Mouse (Mus musculus) Patski (cell line): Measurements from ENCODE around the gene Cfap45. TPM values are rescaled to one million over a fixed set of nuclear protein-coding genes. Genes with fewer than 3 reads are reported as not detected.

ENCODE experiments used
- ATAC-seq: fragments of 100-300 bp; one replicate; pipeline ENCODE4 v1.8.0; 2021
- CTCF ChIA-PET: fragments of 350-600 bp; sonication (Branson Sonifier 250); formaldehyde crosslinking; loops from one replicate; lab custom pipeline; 2022; ENCODE audit warnings: inconsistent platforms; lab: Charles Lee
- POLR2A ChIA-PET: fragments of 350-600 bp; sonication (Branson Sonifier 250); formaldehyde crosslinking; loops from one replicate; lab custom pipeline; 2022; ENCODE audit warnings: antibody characterized with exemption, inconsistent platforms; lab: Charles Lee
- DNase-seq: peaks from one replicate; pipeline ENCODE4 v3.0.0-alpha.2; 2011; ENCODE audit warnings: low read depth, low spot score
- H3K27me3 ChIP-seq: fragments of 371-371 bp; one replicate; pipeline ENCODE4 v1.5.1; 2021
- CTCF ChIP-seq: fragments of 100-300 bp; IDR thresholded peaks from one replicate; pipeline ENCODE4 v1.5.1; 2021
- in situ Hi-C: fragments of 300-500 bp; cut with MboI; formaldehyde crosslinking; loops from 3 replicates; pipeline ENCODE4 v1.11.1; 2018; ENCODE audit warnings: low pct_unique_long_range_greater_than_20kb, mixed read lengths
- polyA plus RNA-seq: library from polyadenylated mRNA; unstranded; gene quantifications from one replicate; pipeline ENCODE4 v1.2.3, GENCODE M21; 2021

The Cfap45 gene
- polyA plus RNA-seq, 1 experiment from 2014 or later, result 0.08 TPM

DNA sequence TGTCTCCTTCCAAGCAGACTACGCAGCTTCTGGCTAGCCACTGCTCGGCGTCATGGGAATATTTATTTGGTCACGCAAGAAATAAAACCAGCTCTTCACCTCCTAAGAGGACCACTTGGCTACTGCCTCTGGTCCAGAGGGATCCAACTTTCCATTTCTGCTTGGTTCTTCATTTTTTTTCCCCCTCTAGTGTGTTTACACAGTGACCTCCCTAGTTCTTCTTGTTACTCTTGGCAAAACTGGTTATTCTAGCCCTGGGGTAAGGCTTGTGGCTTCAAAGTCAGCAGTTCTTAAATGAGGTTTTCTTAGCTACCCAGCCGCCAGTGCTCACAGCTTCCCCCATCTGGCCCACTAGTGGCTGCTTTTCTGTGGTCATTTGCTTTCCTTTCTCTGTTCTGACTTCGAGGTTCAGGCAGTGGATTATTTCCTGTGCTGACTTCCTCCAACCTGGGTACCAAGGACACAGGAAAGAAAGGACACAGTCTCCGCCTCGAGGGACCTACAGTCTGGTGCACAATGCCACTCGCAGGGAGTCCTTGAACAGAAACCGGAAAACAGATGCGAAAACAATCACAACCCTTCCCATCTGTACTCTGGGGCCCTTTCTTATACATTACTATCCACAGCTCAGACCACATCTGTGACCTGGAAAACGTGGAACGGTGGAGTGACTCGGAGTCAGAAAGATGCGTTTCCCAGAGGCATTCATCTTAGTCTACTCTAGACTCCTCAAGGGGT, 4.6 kb downstream of the Cfap45 start:
- in situ Hi-C loops, result loop anchor here (10.0 to 25.0 kb wide), 2 partner anchors 110 to 862 kb away; partner anchors contain the start of gene Dusp23
- CTCF ChIA-PET, result interaction anchor here (0.8 to 1.7 kb wide), 3 partner anchors 9 to 117 kb away, joined by 3 to 6 read pairs (median 3); no protein-coding TSS in a partner anchor

DNA sequence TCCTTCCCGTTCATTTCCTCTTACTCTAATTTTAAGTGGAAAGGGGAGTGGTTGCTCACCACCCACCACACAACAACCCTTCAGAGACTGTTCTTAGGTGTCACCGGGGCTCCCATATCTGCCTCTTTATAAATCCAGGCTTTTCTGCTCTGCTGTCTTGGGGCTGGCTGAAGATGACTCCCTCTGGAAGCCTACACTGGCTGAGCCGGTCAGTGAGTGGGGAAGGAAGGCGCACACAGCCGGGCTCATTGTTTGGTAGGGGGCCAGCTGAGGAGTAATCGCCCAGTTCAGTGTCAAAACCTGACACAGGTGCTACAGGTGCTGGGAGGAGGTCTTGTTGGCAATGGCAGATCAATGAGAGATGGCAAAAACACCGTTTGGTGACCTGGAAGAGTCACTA, 5.4 kb downstream of the Cfap45 start:
- DNase-seq (no peak), ATAC-seq (no peak)
- in situ Hi-C loops, result loop anchor here (10.0 to 25.0 kb wide), 2 partner anchors 109 to 861 kb away; partner anchors contain the start of gene Dusp23
- no peak for TF ChIP-seq CTCF
- ChIA-PET POLR2A (no interaction called here), CTCF (interaction anchor here (0.8 to 2.1 kb wide), 3 partner anchors 10 to 118 kb away, joined by 3 to 6 read pairs (median 5); no protein-coding TSS in a partner anchor)
- H3K27me3 ChIP-seq, result peaks cover 8% of the 10 kb centered on the region

More for the DNA sequence above, 4.6 kb downstream of the Cfap45 start:
- TF ChIP-seq CTCF, result no peak
- ATAC-seq (no peak), DNase-seq (no peak)
- H3K27me3 ChIP-seq, result peaks cover 8% of the 10 kb centered on the region
- POLR2A ChIA-PET, result no interaction called here

DNA sequence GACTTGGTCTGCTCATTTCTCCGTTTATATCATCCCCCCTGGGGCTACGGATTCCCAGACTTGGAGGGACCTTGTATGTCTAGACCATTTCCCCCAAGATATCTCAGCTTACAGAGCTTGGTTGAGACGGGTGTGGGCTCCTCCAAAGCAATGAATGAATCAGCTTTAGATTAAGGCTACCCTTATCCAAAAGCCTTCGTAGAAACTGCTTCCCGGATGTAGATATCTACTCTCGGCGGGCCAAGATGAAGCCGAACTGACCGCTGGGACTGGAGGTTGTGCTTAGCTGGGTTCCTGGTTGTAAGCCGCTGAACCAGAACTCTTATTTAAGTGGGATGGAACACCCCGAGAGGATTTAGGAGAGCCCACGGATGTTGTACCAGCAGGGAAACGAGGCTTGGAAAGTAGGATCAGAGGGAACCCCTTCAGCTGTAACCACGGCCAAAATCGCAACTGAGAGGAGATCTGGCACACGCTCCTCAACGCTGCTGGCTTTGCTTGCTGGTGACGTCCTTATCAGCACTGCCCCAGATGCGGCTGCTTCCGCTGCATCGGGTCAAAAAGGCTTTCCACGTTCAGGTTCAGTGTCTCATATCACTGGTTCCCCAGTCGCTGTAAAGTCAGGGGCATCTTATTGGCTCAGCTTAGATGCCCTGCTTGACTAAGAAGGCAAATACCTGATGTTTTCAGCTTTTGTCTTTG, 5.9 kb downstream of the Cfap45 start:
- no peak for DNase-seq

DNA sequence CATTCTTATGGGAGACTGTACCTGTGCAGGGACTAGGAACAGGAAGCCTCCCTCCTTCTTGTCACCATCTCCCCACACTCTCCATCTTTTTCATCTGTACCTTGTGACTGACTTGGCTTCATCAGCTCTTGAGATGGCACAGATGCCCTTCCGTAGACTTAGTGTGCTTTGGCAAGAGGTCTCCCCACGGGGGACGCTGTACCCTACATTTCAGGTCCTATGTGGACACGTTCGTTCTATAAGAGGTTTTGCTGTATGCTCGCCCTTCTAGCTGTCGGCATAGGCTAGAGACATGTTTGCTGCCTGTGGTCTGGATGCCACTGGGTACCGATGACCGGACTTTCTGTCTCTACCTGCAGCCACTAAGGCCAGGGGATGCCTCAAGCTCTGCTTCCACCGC, 6.8 kb downstream of the Cfap45 start:
- DNase-seq (no peak), ATAC-seq (no peak)
- peaks cover 8% of the 10 kb centered on the region for H3K27me3 ChIP-seq
- CTCF ChIA-PET, result interaction anchor here (1.3 to 3.4 kb wide), 6 partner anchors 8 to 119 kb away, joined by 4 to 21 read pairs (median 6); partner anchors contain the start of gene Cfap45
- in situ Hi-C loops, result loop anchor here (10.0 to 25.0 kb wide), 2 partner anchors 107 to 860 kb away; partner anchors contain the start of gene Dusp23
- no peak for TF ChIP-seq CTCF
- POLR2A ChIA-PET, result no interaction called here

More for the DNA sequence above, 5.9 kb downstream of the Cfap45 start:
- in situ Hi-C loops, result loop anchor here (10.0 to 25.0 kb wide), 2 partner anchors 108 to 861 kb away; partner anchors contain the start of gene Dusp23
- TF ChIP-seq CTCF, result no peak
- ATAC-seq, result no peak
- POLR2A ChIA-PET, result no interaction called here
- peaks cover 8% of the 10 kb centered on the region for H3K27me3 ChIP-seq
- CTCF ChIA-PET, result interaction anchor here (0.8 to 3.4 kb wide), 4 partner anchors 10 to 118 kb away, joined by 3 to 21 read pairs (median 4); no protein-coding TSS in a partner anchor

DNA sequence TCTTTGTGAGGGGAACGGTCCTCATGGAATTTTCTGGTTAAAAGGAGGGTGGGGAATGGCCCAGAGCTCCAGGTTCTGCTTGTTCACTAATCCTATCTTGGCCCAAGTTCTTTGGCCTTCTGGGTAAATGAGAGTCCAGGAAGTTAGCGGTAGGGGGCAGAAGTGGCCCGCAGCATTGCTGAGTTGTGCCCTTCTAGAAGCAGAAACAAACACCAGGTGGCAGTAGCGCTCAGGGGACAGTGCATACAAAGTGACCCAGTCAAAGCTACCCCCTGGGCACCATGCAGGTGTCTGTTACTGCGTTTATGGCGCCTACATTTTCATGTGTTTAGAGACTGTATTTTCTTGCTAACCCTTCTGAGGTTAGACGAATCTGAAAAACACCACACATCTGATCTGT, 8.1 kb downstream of the Cfap45 start:
- peak; percentile 24 for DNase-seq
- in situ Hi-C loops, result loop anchor here (10.0 to 25.0 kb wide), 2 partner anchors 106 to 859 kb away; partner anchors contain the start of gene Dusp23
- CTCF ChIA-PET, result interaction anchor here (0.8 to 3.4 kb wide), 26 partner anchors 9 to 163 kb away, joined by 3 to 21 read pairs (median 4); partner anchors contain the start of genes Cfap45, Dusp23, Igsf9 and Slamf9
- POLR2A ChIA-PET, result interaction anchor here (0.7 to 1.1 kb wide), 2 partner anchors 19 to 107 kb away, joined by 3 read pairs; no protein-coding TSS in a partner anchor
- peak; percentile 99 for TF ChIP-seq CTCF
- peaks cover 5% of the 10 kb centered on the region for H3K27me3 ChIP-seq
- ATAC-seq, result peak; percentile 94

DNA sequence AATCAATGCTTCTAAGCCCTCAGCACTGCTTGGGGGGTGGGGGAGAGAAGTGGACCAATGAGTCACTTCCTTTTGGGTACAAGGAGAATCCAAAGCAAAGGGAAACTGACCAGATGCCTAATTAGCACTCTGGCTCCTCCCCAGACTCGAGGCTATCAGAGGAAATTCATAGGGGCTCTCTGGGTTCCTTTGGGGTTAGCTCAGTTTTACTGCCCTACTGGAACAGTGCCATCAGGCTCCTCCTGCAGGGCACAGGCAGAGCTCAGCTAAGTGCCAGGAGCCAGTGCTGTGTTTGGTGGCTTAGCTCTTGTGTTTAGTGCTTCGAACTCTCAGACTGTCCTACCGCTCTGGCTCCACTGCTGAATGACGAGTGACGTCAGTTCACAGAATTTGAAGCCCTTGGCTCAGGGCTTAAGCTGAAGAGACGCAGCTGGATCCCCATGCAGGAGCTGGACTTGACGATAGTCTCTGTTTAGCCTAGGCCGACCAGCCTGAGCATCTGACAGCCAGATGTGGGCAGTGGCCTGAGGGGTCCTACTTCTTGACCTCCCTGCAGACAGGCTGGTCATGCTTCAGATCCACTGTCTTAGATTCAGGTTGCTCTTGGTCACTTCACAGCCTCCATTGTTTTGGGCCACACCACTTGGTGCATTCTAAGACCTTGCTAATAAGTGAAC, 10.1 kb downstream of the Cfap45 start:
- in situ Hi-C loops, result loop anchor here (25.0 kb wide), 1 partner anchor 857 kb away; no protein-coding TSS in a partner anchor
- ATAC-seq (peak; percentile 37), DNase-seq (no peak)
- POLR2A ChIA-PET, result interaction anchor here (0.6 to 0.7 kb wide), 2 partner anchors 19 to 131 kb away, joined by 3 read pairs; no protein-coding TSS in a partner anchor
- peaks cover 6% of the 10 kb centered on the region for H3K27me3 ChIP-seq
- no peak for TF ChIP-seq CTCF
- CTCF ChIA-PET, result no interaction called here

DNA sequence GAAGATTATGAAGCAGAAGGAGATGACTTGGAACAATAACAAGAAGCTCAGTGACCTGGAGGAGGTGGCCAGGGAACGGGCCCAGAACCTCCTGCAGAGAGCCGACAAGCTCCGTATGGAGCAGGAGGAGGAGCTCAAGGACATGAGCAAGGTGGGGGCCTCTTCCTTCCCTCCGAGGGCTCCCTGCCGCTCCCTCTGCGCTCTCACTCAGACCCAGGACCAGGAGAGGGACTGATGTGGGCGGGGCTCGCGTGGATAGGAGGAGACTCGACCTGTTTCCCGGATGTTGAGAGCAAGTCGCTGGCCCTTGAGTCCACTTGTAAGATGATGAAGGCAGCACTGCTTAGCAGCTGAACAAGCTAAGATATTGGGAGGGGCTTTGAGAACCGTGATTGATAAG, 11.9 kb downstream of the Cfap45 start:
- peaks cover 6% of the 10 kb centered on the region for H3K27me3 ChIP-seq
- in situ Hi-C loops, result loop anchor here (25.0 kb wide), 1 partner anchor 855 kb away; no protein-coding TSS in a partner anchor
- ChIA-PET CTCF (interaction anchor here (0.7 to 1.3 kb wide), 3 partner anchors 18 to 30 kb away, joined by 3 to 4 read pairs (median 3); no protein-coding TSS in a partner anchor), POLR2A (interaction anchor here (0.6 kb wide), 1 partner anchor 117 kb away, joined by 3 read pairs; no protein-coding TSS in a partner anchor)
- DNase-seq, result no peak
- no peak for ATAC-seq
- no peak for TF ChIP-seq CTCF

DNA sequence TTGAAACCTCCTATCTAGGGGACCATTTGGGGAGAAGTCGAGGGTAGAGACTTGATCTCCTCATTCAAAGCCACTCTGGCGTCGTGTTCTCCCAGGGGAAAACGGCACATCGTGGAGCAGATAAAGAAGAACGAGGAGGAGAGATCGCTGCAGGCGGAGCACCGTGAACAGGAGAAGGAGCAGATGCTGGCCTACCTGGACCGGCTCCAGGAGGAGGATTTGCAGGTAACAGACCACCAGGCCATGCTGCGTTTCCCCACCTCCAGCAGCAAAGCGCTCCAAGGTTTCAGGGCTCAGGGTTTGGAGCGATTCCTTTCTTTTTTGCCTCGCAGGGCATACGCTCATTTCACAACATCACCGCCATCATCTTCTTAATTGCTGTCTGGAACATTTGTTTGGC, 14.5 kb downstream of the Cfap45 start:
- DNase-seq, result no peak
- POLR2A ChIA-PET, result no interaction called here
- in situ Hi-C loops, result loop anchor here (25.0 kb wide), 1 partner anchor 852 kb away; no protein-coding TSS in a partner anchor
- peaks cover 11% of the 10 kb centered on the region for H3K27me3 ChIP-seq
- ATAC-seq, result no peak
- no peak for TF ChIP-seq CTCF
- CTCF ChIA-PET, result no interaction called here

DNA sequence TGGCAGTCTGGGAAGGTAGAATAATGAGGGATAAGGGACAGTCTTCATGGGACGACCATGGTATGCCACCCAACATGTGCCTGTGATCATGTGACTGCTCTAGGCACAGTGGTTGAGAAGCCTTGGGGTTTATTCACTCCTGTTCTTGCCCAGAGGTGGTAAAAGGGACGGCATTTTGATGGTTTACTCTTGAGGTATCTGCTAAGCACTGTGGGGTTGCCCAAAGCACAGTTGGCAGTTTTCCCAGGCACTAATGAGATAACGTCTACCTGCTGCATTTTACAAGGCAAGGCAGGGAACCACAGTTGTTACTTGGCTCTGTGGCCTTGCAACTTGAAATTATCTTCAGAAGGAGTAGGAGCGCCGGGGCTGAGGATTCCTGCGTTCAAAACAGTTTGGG, 19.2 kb downstream of the Cfap45 start:
- in situ Hi-C loops, result loop anchor here (25.0 kb wide), 1 partner anchor 847 kb away; no protein-coding TSS in a partner anchor
- POLR2A ChIA-PET, result no interaction called here
- DNase-seq (no peak), ATAC-seq (no peak)
- peaks cover 20% of the 10 kb centered on the region for H3K27me3 ChIP-seq
- CTCF ChIA-PET, result interaction anchor here (1.6 kb wide), 1 partner anchor 11 kb away, joined by 5 read pairs; no protein-coding TSS in a partner anchor
- TF ChIP-seq CTCF, result no peak
